Mouse (Mus musculus): ENCODE results near the gene Ddc. TPM values are rescaled to one million over a fixed set of nuclear protein-coding genes. Genes with fewer than 3 reads are reported as not detected.

The Ddc gene
- 114 and 117 TPM in 2 replicates for polyA plus RNA-seq (2014; fragmentation: Nextera tagmentation; extraction: Ambion mirVana)

GRCm38 (mm10) chr11:11897645-11898357, at the start of gene Ddc:
Gene Ddc, minus strand, starts transcription at chr11:11898144.
- Histone ChIP-seq H3K4me3 (ENCODE audit: control insufficient read depth in 1 of 2, insufficient read depth in 1 of 2, low read depth in 1 of 2, low read length in 2 of 2) (no peak within 1 kb of the TSS), H3K9ac (ENCODE audit: low read length) (no peak within 1 kb of the TSS), H3K9me3 (ENCODE audit: control insufficient read depth, low read length) (no peaks in the 10 kb centered on the region), H3K4me1 (ENCODE audit: control insufficient read depth in 2 of 2, insufficient read depth in 2 of 2, low read length in 2 of 2) (peaks cover 19 to 22% of the 10 kb centered on the region in 2 experiments), H3K36me3 (ENCODE audit: control insufficient read depth, insufficient read depth, low read length) (no peaks in the 10 kb centered on the region), H3K27ac (replicated peaks in 1 of 2; ENCODE audit: control insufficient read depth in 1 of 2, insufficient read depth in 1 of 2, low read depth in 2 of 2, low read length in 2 of 2) (peak within 1 kb of the TSS; percentile 19 to 56; a peak in 3 of 4 replicates), H3K4me2 (ENCODE audit: low read length) (no peak within 1 kb of the TSS), H3K27me3 (ENCODE audit: control insufficient read depth, insufficient read depth, low read length) (no peaks in the 10 kb centered on the region)
- ATAC-seq (ENCODE audit: insufficient number of reproducible peaks, insufficient read depth, low FRiP score, low read depth) = no peak
- WGBS = 70% methylated on average over 12 of the region's 12 CpGs

- H3K36me3 ChIP-seq (ENCODE audit: control insufficient read depth, insufficient read depth, low read length) = peaks cover 95% of the 10 kb centered on the region
- 85% methylated on average over 4 of the region's 4 CpGs for WGBS
These were observed 47.8 kb upstream of the Ddc start for GRCm38 (mm10) chr11:11945766-11946165.

DNA sequence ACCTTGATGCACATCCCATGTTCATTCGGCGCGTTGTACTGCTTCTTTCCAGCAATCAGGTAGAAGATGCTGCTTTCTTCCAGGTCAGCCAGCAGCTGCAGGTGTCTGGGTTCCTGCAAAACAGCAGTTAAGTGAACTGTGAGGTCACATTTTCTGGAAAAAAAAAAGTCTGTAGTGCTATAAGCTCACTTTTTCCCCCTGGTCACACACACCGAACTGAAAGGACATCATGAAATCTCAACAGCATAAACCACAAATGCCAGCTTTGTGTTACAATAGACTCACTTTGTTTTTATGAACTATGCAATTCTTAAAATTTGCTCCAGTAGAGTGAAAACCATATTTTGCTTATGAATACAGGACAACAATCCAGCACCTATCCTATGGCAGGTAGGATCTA, 46.9 kb upstream of the Ddc start:
- H3K36me3 ChIP-seq (ENCODE audit: control insufficient read depth, insufficient read depth, low read length) = peaks cover 92% of the 10 kb centered on the region
- 0 out of 4 replicates have a peak overlapping the region, but pooled peaks of 1 of the 2 experiments have one; percentile 21 for H3K27ac ChIP-seq (replicated peaks in 1 of 2; ENCODE audit: control insufficient read depth in 1 of 2, insufficient read depth in 1 of 2, low read depth in 2 of 2, low read length in 2 of 2)
- WGBS = 89% methylated on average over 4 of the region's 4 CpGs
- H3K9me3 ChIP-seq (ENCODE audit: control insufficient read depth, low read length) = no peaks in the 10 kb centered on the region
- H3K4me3 ChIP-seq (ENCODE audit: control insufficient read depth in 1 of 2, insufficient read depth in 1 of 2, low read depth in 1 of 2, low read length in 2 of 2) = no peak overlapping the region
- H3K4me2 ChIP-seq (ENCODE audit: low read length) = no peak overlapping the region
- H3K9ac ChIP-seq (ENCODE audit: low read length) = no peak overlapping the region; the same call in 1 of the 2 replicates
- ATAC-seq (ENCODE audit: insufficient number of reproducible peaks, insufficient read depth, low FRiP score, low read depth) = no peak
- H3K4me1 ChIP-seq (ENCODE audit: control insufficient read depth in 2 of 2, insufficient read depth in 2 of 2, low read length in 2 of 2) = peaks cover 16 to 49% of the 10 kb centered on the region in 2 experiments
- no peaks in the 10 kb centered on the region for H3K27me3 ChIP-seq (ENCODE audit: control insufficient read depth, insufficient read depth, low read length)

More at GRCm38 (mm10) chr11:11945766-11946165, 47.8 kb upstream of the Ddc start:
- no peak overlapping the region for H3K4me2 ChIP-seq (ENCODE audit: low read length)
- no peak overlapping the region for H3K4me3 ChIP-seq (ENCODE audit: control insufficient read depth in 1 of 2, insufficient read depth in 1 of 2, low read depth in 1 of 2, low read length in 2 of 2)
- no peaks in the 10 kb centered on the region for H3K9me3 ChIP-seq (ENCODE audit: control insufficient read depth, low read length)
- ATAC-seq (ENCODE audit: insufficient number of reproducible peaks, insufficient read depth, low FRiP score, low read depth) = no peak
- H3K27ac ChIP-seq (replicated peaks in 1 of 2; ENCODE audit: control insufficient read depth in 1 of 2, insufficient read depth in 1 of 2, low read depth in 2 of 2, low read length in 2 of 2) = no peak overlapping the region
- H3K4me1 ChIP-seq (ENCODE audit: control insufficient read depth in 2 of 2, insufficient read depth in 2 of 2, low read length in 2 of 2) = peaks cover 16 to 51% of the 10 kb centered on the region in 2 experiments
- H3K27me3 ChIP-seq (ENCODE audit: control insufficient read depth, insufficient read depth, low read length) = no peaks in the 10 kb centered on the region
- H3K9ac ChIP-seq (ENCODE audit: low read length) = no peak overlapping the region

DNA sequence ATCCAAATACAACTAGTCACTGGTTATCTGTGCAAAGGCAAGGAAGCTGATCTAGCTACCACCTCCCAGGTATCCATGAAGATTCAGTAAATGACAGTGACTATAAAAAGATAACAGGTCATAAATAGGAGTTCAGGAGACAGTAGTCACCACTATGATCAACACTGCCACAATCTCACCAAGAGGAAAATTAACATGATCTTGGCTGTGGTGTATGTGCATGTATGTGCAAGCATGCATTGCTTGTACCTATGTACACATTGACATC, 46.1 kb upstream of the Ddc start:
- H3K9me3 ChIP-seq (ENCODE audit: control insufficient read depth, low read length) = no peaks in the 10 kb centered on the region
- H3K9ac ChIP-seq (ENCODE audit: low read length) = no peak overlapping the region
- H3K27me3 ChIP-seq (ENCODE audit: control insufficient read depth, insufficient read depth, low read length) = no peaks in the 10 kb centered on the region
- H3K4me2 ChIP-seq (ENCODE audit: low read length) = no peak overlapping the region
- H3K4me1 ChIP-seq (ENCODE audit: control insufficient read depth in 2 of 2, insufficient read depth in 2 of 2, low read length in 2 of 2) = peaks cover 17 to 47% of the 10 kb centered on the region in 2 experiments
- ATAC-seq (ENCODE audit: insufficient number of reproducible peaks, insufficient read depth, low FRiP score, low read depth) = no peak
- H3K27ac ChIP-seq (replicated peaks in 1 of 2; ENCODE audit: control insufficient read depth in 1 of 2, insufficient read depth in 1 of 2, low read depth in 2 of 2, low read length in 2 of 2) = peak overlapping the region; percentile 14 to 88; a peak in 2 of 4 replicates
- H3K4me3 ChIP-seq (ENCODE audit: control insufficient read depth in 1 of 2, insufficient read depth in 1 of 2, low read depth in 1 of 2, low read length in 2 of 2) = no peak overlapping the region
- H3K36me3 ChIP-seq (ENCODE audit: control insufficient read depth, insufficient read depth, low read length) = peaks cover 91% of the 10 kb centered on the region

DNA sequence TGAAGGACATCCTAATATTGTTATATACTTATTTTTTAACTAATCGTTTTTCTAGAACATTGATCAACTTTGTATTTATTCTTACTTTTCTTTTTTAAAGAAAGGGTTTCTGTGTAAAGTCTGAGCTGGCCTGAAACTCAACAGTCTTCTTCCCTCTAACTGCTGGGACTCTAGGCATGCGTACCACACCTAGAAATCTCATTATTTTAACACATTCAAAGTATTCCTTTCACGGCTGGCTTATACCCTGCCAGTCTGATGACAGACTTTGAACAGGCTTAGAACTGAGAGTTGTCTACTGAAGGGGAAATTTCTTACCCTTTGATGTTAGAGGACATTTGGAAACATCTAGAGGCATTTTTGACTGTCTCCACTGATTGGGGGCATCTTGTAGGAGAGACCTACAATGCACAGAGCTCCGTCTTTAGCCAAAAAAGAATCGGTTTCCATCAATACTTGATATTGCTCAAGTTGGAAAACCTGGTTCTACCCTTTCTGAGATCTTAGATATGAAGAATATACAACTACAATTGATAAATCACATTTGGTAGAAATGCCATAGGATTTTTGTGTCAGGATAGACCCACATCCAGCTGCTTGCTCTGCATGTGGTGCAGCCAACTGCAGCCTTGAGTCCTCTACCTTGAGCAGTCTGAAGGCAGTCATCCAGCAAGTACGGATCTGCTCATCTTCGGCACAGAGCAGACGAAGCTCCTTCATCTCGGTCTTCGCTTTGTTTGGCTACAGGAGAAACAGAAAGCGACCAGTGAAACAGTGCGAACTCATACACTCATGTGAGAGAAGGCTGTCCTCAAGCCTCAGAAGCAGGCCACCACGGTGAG, 45.5 kb upstream of the Ddc start:
- no peak overlapping the region for H3K4me3 ChIP-seq (ENCODE audit: control insufficient read depth in 1 of 2, insufficient read depth in 1 of 2, low read depth in 1 of 2, low read length in 2 of 2)
- no peaks in the 10 kb centered on the region for H3K9me3 ChIP-seq (ENCODE audit: control insufficient read depth, low read length)
- no peak for ATAC-seq (ENCODE audit: insufficient number of reproducible peaks, insufficient read depth, low FRiP score, low read depth)
- peak overlapping the region; percentile 54; the same call in 1 of the 2 replicates for H3K9ac ChIP-seq (ENCODE audit: low read length)
- H3K4me1 ChIP-seq (ENCODE audit: control insufficient read depth in 2 of 2, insufficient read depth in 2 of 2, low read length in 2 of 2) = peaks cover 14 to 47% of the 10 kb centered on the region in 2 experiments
- WGBS = 82% methylated on average over 13 of the region's 13 CpGs
- H3K27me3 ChIP-seq (ENCODE audit: control insufficient read depth, insufficient read depth, low read length) = no peaks in the 10 kb centered on the region
- H3K4me2 ChIP-seq (ENCODE audit: low read length) = no peak overlapping the region
- peaks cover 94% of the 10 kb centered on the region for H3K36me3 ChIP-seq (ENCODE audit: control insufficient read depth, insufficient read depth, low read length)
- H3K27ac ChIP-seq (replicated peaks in 1 of 2; ENCODE audit: control insufficient read depth in 1 of 2, insufficient read depth in 1 of 2, low read depth in 2 of 2, low read length in 2 of 2) = peak overlapping the region; percentile 14 to 88; a peak in 3 of 4 replicates

- Histone ChIP-seq H3K4me1 (ENCODE audit: control insufficient read depth in 2 of 2, insufficient read depth in 2 of 2, low read length in 2 of 2) (peaks cover 11 to 46% of the 10 kb centered on the region in 2 experiments), H3K27me3 (ENCODE audit: control insufficient read depth, insufficient read depth, low read length) (no peaks in the 10 kb centered on the region), H3K4me2 (ENCODE audit: low read length) (no peak overlapping the region), H3K36me3 (ENCODE audit: control insufficient read depth, insufficient read depth, low read length) (peaks cover 94% of the 10 kb centered on the region), H3K4me3 (ENCODE audit: control insufficient read depth in 1 of 2, insufficient read depth in 1 of 2, low read depth in 1 of 2, low read length in 2 of 2) (no peak overlapping the region), H3K27ac (replicated peaks in 1 of 2; ENCODE audit: control insufficient read depth in 1 of 2, insufficient read depth in 1 of 2, low read depth in 2 of 2, low read length in 2 of 2) (peak overlapping the region; percentile 66 to 88), H3K9ac (ENCODE audit: low read length) (peak overlapping the region; percentile 54), H3K9me3 (ENCODE audit: control insufficient read depth, low read length) (no peaks in the 10 kb centered on the region)
- ATAC-seq (ENCODE audit: insufficient number of reproducible peaks, insufficient read depth, low FRiP score, low read depth) = no peak
- WGBS = 55% methylated on average over 6 of the region's 6 CpGs
These were observed 44.6 kb upstream of the Ddc start for GRCm38 (mm10) chr11:11942320-11943217.
